Mouse (Mus musculus) cerebellum, postnatal 25 days (tissue): ENCODE measurements around the gene Slc7a7.
A peak's percentile ranks its signal among the peaks of the same experiment; 100 is the strongest.

Experiments
- DNase-seq, 2 experiments: peaks; one replicate each; pipeline ENCODE4 v3.0.0; 2021; ENCODE audit warnings: mixed read lengths in 2 of 2

Gene Slc7a7

DNA sequence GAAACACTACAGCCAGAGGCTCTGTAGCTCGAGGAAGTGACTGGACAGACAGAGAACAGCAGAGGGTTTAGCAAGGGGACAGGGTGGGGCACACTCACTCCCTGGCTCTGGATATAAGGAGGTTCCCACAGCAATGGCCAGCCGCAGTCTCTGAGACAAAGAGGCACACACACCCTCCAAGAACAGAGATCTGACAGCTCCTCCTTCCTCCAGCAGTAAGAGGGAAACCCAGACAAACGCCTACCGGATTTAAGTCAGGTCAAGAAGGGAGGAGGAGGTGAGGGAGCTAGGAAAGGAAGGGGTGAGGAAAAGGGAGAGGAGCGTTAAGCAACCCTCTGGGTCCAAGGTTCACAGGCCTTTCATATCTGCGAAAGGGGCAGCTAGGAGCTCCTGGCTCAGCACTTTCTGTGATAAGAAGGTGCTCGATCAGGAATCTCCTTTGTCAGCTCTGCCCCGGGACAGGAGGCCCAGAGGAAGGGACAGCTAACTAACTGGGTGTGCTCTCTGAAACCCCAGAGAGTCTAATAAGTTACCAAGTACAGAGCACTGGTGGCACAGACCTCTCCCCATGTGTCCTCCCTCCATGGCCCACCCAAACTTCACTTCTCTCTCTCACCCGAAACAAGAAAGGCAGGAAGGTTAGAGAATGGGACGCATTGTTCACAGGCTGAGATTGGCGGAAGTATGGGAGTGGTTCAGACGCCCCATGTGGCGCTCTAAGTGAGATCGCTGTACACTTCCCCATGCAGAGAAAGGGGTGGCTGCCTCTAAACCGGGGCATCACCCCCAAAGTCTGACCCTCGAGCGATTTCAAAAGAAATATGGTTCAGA lies 7.4 kb downstream of the Slc7a7 start:
- no peak for DNase-seq

DNA sequence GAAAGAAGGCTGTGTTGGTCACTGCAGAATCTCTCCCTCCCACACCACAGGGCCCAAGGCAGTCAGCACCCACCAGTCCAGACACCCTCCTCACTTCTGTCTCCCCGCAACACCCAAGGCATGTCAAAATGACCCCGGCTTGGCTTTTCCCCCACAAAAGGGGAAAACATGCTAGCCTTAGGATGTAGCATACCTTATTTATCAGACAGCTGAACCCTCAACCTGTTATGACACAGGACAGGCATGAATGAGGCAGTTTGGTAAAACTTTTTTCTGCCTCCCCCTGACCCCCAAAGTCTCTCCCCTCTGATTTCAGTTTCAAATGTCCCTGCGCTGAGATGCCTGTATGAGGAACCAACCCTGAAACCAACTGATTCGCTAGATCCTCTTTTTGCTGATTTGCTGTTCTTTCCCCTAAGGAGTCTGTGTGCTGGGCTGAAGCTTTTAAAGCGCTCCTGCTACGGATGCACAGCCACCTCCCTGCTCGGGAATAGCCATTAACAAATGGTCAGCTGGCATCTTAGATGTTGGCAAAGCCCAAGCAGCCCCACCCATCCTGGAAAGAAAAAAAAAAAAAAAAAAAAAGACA lies 8.4 kb downstream of the Slc7a7 start:
- no peak for DNase-seq

DNA sequence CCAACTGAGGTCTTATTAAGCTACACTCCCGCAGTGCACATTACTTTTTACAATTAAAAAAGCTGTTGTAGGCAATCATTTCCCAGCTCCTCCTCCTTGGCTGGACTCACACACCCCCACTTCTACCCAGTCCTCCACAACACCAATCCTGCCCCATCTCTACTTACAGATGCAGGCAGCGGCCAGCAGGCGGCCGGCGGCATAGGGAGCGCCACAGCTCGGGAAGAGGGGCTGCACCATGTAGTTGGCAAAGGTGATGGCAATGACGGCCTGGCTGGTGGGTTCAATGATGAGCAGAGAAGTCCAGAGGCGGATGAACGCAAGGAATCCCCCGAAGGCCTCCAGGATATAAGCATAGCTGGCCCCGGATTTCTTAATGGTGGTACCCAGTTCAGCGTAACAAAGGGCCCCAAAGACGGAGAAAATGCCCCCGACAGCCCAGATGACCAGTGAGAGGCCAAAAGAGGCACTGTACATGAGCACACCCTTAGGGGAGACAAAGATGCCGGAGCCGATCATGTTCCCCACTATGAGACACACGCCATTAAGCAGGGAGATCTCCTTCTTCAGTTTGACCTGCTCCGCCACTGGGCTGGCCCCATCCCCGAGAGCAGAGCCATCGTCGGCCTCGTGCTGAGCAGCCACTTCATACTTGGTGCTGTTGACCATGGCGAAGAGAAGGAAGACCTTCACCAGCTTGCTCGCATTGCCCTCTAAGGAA lies 9.1 kb downstream of the Slc7a7 start:
- DNase-seq: no peak

DNA sequence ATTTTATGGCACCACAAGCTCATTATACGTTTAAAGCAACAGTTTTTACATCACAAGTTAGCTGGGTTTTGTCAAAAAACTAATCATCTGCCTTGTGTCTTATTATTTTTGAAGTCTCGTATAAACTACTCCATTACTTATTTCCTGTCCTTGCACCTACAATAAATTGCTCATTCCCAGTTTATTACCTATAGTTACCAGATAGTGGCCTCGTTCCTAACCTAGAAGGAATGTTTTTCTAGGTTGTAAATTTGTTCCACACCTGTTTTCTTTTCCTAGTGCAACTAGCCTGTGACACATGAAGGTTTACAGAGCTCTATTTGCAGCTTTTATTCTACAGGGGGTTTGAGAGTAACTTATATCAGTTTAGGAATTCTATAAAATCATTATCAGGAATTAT lies 15.9 kb downstream of the Slc7a7 start:
- DNase-seq: no peak

DNA sequence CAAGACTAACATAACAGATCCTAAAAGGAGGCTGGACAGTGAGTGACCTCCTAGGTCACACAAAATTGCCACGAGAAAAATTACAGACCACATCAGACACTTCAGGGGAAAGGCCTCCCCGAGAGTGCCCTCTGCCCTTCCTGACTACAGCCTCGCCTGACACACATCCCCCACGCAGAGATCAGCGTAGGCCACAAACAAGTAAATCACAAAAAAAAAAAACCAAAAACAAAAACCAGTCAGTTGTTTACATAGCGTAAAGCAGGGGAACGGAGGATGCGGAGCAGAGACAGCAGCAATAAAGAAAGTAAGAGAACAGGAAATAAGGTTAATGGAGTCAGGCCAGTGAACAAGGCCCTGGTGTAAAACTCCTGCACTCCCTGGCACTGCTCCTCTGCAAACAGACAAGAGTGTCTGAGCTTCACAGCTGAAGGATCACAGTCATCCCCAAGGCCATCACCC lies 18.6 kb downstream of the Slc7a7 start:
- DNase-seq: no peak

DNA sequence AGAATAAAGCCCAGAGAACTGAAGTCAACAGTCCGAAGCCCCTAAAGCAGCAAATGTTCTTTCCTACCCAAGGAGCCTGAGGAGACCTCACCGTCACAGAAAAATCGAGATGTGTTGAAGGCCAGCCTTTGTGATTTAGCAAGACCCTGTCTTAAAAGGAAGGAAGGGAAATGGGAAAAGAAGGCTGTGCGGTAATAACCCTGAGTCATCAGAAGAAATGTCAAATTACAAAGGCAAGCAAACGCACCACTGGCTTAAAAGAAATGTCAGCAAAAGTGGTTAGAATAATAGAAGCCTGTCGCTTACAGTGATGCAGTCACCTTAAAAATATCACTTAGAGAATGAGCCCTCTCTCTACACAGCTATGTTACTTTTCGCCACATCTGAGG lies 19.1 kb downstream of the Slc7a7 start:
- DNase-seq: no peak

DNA sequence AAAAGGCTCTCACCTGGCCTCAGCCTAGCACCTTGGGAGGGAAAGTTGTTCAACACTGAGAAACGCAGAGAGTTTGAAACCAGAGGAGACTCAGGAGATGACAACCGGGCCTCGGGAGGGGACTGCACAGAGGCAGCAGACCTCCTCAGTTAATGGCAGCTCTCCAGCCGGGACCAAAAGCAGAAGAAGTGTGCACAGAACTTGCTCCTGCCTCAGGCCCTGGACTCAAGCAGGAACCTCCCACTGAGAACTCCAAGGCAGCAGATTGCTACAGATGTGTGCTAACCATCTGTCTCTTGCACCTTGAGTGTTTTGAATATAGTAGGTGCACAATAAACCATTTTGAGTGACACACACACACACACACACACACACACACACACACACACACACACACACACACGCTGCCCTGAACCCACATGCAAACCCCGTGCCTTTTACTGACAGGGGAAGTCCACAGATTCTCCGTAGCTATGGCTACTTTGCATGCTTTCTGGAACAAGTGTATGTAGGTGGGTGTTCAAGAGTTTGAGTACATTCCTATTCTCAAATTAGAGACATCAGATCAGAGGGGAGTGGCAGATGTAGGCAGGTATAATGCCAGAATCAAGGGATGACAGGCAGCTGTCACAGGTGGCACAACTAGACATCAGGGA lies 19.6 kb downstream of the Slc7a7 start:
- DNase-seq: no peak

DNA sequence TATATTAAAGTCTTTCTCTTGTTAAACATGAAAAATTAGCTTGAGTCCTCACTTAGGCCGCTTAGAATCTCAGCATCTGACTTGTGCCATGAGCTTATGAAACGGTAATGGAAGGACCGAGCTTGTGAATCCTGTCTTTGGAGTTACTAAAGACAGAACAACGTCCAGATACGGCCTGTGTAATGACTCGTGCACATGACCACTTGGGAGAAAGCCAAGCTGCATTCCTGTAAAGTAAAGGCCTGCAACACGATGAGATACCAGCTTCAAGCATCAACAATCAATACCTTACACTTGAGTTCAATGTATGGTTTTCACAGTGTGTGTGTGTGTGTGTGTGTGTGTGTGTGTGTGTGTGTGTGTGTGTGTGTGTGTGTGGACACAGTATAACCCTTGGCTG lies 20.9 kb downstream of the Slc7a7 start:
- no peak for DNase-seq

DNA sequence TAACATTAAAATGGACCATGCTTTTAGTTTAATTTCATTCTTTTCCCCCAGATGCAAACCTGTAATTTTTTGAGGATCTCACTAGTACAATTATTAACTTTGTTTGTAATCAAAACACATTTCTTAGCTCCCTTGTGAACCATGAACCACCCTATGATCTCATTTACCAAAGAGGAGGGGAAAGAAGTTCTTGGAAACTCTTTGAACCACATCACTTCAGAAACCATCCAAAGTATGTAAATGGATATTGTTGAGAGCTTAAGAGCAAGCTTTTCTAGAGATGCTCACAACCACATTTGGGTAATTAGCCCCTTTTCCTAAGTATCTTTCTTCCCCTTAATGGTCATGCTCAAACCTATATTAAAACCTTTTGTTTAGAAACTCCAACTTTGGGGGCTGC lies 23.3 kb downstream of the Slc7a7 start:
- no peak for DNase-seq

DNA sequence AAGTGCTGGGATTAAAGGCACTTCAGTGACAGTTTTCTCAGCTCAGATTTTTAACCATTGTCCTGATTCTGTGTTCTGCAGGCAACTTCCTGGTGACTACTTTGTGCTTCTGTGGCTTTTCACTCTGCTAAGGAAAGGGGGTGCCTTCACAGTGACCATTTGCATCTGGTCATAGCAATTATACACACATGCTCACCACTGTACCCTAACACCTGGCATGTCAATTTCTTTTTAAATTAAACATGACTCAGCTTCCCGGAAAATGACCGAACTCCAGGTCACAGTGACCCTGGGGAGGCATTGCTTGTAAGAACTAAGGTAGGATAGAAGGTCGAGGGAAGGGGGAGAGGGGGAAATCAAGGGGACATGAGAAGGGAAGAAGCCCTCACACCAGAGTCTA lies 23.8 kb downstream of the Slc7a7 start:
- no peak for DNase-seq

DNA sequence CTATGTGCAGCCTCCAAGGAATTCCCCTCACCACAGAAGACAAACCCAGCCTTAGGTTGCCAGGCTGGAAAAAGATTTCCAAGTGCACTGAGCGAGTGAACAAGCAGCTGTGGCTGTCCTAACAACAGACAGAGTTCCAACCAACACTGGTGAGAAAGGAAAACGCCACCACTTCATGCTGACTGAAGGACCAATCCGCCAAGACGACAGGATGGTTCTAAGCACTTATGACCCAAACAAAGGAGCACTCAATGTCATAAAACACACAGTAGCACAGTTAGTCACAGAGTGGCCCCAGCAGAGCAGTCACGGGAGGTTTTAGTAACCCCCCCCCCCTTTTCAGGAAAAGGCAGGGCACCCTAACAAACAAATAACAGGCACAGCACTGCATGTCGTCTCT lies 26.7 kb downstream of the Slc7a7 start:
- DNase-seq: no peak

DNA sequence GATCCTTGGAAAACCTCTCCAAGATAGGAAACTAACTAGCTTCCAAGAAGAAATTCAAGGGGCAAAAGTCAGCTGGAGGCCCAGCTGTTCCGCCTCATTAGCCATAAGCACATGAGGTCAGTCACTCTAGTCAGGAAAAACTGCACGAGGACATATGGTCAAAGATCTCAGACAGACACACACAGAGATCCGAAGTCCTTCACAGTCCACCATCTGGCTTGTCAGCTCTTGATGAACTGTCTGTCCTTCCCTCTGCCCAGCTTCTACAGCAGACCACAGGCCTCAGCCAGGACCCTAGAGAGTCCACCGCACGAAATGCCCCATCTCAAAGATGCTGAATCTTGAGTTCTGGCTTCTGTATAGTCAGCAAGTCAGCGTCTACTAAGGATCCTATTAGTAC lies 30.0 kb downstream of the Slc7a7 start:
- no peak for DNase-seq

DNA sequence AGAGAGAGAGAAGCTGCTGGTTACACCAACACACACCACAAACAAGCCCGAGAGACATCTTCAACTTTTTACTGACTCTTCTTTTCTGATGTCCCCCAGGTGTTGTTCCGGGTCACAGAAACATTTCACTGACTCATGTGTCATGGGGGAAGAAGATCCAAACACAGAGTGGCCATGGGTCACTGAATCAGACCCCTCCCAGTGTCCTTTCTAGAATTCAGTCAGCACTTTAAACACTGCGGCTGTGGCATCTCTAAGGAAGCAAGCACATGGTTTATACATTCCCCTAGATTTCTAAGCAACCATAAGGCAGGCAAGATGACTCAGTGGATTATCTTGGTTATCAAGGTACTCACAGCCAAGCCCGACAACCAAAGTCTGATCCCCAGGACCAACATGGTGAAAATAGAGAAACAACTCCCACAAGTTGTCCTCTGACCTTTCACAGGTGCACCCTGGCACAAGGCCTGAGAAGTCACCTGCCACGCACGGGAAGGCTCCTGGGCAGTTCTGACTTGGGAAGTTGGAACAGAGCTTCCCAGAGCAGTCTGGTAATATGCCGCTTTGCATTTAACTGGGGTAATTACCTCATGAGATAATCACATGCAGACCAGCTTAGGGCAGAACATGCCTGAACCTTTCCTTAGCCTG lies 31.5 kb downstream of the Slc7a7 start:
- DNase-seq: no peak

DNA sequence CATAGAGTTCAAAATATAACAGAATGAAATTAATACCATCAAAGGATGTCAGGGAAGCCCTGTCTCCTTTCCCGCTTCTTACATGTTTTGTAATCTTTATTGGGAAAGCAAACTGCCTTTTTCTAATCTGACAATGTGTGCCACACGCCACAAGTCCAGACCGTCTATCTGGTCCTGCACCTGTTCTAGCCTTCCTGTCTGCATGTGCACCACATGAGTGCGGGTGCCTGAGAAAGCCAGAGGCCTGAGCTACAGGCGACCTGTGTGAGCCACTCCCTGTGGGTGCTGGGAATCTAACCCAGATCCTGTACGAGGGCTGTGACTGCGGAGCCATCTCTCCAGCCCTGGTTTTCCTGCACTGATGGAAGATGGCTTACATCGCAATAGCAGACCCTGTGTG lies 33.2 kb downstream of the Slc7a7 start:
- no peak for DNase-seq

DNA sequence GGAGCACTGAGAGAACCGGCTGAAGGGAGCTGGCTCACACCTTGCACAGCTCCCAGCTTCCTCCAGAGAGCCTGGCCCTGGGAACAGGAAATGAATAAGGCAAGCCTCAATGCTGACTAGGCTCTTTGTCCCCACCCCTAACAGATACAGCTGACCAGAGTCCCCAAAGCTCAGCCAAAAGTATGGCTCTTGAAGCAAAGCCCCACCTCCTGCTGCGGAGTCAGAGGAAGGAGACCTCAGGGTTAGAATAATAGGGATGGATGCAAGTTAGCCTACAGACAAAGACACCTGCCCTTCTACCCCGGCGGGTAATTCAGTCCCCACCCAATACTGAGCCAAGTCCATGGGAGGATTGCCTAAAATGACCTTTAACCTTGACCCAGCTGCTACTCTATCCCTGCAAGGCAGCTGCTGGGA lies 34.2 kb downstream of the Slc7a7 start:
- no peak for DNase-seq

DNA sequence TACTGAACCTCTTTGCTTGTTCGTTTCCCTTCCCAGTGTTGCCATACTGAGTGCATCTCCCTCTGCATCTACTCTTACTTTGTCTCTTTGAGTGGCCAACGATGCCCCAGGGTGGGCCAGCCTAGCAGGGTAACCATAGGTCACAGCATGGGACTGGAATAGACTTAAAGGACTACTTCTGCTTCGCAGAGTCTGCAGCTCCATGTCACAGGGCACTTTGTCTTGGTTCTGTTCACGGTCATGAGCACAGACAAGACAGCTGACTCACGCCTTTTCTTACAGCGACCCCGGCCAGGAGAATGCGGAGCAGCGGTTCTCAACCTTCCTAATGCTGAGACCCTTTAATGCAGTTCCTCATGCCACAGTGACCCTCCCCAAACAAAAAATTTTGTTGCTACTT lies 34.9 kb downstream of the Slc7a7 start:
- no peak for DNase-seq

DNA sequence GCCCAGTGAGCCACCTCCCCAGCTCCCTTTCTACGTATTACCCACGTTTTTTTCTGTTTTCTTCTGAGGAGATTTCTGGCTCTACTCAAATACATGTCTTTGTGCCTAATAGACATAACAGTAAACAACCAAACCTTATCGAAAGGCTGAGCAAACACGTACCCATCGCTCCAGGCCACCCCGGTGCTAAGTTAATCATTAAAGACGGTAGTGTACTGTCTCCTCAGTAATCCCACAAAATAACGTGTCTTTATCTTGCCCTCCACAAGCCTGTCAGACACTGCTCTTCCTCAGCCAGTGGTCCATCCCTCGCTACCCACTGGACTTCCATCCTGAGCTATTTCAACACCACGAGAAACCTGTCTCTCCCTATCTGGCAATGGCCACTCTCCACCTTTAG lies 35.8 kb downstream of the Slc7a7 start:
- no peak for DNase-seq

DNA sequence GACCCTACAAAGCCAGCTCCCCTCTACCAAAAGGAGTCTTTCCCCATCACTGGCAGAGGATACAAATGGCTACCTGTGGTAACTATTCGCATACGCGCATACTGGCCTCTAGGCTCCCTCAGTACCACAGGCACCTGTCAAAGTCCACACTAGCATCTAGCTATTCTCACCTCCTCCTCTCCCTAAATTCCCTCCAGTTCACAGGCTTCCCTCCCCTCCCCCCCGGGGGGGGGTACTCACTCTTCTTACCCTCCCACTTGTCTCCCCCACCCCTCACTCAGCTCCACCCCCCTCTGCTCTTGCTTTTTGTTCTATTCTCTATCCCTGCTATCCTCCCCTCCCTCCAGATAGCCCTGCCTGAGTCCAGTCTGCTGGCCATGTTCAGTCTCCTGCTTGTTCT lies 37.0 kb downstream of the Slc7a7 start:
- no peak for DNase-seq

DNA sequence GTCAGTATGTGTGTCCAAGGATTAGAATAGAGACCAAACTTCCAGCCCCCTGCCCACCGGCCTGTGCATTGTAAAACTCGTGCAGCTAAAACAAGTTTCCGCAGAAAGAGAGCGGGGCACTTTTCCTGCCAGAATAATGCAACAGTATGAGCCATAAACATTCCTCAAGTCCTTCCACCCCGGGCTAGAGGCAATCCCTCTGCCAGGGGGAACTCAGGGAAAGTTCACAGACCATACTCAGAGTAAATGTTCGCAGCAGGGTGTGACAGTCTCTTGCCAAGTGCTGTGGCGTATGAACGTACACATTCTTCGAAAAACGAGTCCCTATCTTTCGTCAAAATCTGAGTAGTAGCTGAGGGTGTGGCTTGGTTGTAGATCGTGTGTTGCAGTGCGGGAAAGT lies 38.0 kb downstream of the Slc7a7 start:
- no peak for DNase-seq

DNA sequence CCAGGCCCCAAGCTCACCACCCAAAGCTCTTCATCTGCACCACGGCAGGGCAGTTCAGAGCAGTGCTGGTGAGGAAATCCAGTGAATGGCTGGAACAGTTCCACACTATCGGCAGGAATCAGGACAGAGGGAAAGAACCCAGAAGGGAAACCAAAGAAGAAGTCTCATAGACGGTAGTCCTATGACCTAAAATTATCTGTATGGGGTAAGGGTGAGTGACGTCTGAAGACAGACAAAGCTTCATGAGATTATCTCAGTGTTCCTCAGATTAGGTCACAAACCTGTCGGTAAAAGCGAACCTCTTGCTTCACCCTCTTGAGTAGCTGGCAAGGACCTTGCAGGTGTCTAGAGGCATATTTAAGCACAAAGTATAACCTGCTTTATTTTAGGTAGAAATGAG lies 40.4 kb downstream of the Slc7a7 start:
- DNase-seq: no peak

DNA sequence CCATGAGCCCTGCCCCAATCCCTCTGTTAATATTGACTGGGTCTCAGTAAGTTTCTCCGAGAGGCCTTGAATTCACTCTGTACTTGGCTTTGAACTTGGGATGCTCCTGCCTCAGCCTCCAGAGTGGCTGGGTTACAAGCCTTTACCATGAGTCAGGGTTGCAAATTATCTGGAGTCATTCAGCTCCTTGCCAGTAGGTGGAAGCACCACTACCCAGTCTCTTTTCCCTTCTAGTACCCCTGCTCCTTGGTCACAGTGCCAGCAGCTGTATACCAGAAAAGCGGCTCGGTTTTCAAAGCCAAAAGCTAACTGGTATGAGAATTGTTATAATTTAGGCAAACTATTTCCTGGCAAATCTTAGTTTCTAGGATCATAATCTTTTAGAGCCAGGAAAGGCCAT lies 41.7 kb downstream of the Slc7a7 start:
- peak in 1 of 2 experiments; percentile 26 for DNase-seq

DNA sequence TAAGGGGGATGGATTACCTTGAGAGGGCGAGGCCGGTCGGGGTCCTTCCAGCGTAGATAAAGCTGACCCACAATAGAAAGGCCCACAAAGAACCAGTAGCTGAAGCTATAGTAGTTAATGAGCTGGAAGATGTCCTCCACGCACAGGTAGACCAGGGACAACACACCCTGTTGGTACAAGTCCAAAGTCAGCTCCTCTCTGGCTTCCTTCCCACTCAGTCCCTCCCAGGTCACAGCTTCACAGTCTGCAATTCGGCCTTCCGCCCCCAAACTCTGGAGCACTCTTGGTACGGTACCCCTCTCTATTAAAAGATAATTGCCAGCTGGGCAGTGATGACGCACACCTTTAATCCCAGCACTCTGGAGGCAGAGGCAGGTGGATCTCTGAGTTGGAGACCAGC lies 44.7 kb downstream of the Slc7a7 start:
- no peak for DNase-seq

DNA sequence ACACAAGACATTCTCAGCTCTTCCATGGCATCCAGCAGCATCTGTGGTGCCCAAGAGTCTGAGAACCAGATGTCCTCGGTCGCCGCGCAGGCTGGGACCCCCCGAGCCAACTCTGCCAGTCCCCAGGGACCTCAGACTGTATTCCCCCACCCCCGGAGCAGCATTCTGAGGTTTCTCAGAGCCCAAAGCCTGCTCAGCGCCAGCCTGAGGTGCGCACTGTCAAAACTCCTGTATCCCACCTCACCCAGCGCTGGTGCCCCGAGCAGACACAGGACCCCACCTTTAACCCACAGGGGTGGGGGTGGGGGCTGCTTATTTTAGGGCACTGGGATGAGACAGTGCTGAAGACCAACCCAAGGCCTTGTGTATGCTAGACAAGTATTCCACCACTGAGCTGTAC lies 46.1 kb downstream of the Slc7a7 start:
- DNase-seq: no peak
